Mouse (Mus musculus) gastrocnemius, postnatal 10 days (tissue): ENCODE measurements around the gene Plxnc1. TPM values are rescaled to one million over a fixed set of nuclear protein-coding genes. Genes with fewer than 3 reads are reported as not detected.
A peak's percentile ranks its signal among the peaks of the same experiment; 100 is the strongest.

Experiments used
- DNase-seq: peaks from one replicate; pipeline ENCODE4 v3.0.0; 2021; ENCODE audit warnings: mixed read lengths
- total RNA-seq, 2 experiments: library from RNA; stranded (reverse); gene quantifications; 2 replicates each; pipeline ENCODE4 v1.2.3; 2021

The Plxnc1 gene
- total RNA-seq, 2 experiments from 2014 or later = 2.9 to 3.9 TPM

DNA sequence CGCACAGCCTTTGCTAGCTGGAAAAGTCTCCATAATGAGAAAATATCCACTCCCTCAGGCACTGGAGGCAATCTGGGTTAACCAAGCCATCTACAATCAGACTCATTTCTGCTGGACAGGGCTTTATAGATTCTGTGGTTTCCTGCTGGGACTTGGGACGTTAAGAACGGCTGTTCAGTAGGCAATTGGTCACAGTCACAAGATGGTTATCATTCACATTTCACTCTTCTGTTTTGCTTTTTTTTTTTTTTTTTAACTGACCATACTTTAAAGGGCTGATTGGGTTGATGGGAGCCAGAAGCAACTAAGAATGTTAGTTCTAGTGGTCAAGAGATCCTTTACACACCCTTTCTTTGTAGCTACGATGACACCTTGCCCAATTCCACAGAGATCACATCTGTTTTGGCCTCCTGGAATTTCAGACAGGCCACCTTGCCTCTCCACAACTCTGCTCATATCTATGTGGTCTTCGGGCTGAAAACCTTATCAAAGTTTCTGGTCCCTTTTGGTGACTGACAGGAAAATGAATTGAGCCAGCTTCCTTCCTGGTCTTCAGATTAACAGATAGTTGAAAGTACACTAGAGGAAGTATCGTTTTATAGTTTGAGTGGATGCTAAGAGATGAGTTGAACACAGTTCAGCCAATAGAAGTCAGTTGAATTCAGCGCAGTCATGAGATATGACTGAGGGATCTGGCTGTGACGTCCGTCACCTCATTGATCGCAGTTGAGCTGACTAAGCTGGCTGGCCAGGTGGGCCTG lies 3.5 kb upstream of the Plxnc1 start:
- no peak for DNase-seq

DNA sequence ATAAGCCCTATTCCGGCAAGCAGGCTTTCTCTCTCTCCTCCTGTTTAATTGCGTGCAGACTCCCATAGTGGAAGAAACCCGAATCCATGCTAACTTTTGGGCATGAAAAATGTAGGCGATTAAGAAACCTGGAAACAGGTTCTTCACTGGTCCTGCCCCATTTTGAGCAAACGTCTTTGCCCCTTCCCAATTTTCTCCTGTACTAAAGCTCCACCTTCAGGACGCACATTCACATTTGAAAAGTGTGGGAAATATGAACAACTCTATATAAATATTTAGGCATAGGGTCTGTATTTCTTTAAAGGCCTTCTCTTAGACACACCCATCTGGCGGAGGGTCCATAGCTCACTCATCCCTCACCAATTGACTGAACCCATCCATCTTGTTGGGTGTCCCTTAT lies 2.8 kb upstream of the Plxnc1 start:
- no peak for DNase-seq

DNA sequence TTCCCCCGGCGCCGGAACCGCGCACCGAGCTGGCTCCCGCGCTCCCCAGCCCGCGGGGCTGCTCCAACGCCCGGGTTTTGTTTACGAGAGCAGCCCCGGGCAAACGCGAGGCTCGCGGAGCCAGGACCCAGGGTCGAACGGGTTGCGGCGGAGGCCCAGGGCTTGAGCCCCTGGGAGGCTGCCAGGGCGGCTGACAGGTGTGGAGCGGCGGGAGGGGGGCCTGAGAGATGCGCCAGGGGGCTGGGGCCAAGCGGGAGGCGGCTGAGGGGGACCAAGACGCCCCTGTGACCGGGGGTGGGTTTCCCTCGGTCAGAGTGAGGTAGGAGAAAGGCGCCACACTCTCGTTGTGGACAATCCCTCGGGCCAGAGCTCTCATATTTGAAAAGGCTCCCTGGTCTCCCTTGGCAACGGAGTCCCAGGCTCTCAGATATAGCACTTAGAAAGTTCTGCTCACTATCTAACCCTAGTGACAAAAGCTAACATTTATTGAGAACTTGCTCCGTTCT lies 624 bp upstream of the Plxnc1 start:
- DNase-seq = peak; percentile 47

DNA sequence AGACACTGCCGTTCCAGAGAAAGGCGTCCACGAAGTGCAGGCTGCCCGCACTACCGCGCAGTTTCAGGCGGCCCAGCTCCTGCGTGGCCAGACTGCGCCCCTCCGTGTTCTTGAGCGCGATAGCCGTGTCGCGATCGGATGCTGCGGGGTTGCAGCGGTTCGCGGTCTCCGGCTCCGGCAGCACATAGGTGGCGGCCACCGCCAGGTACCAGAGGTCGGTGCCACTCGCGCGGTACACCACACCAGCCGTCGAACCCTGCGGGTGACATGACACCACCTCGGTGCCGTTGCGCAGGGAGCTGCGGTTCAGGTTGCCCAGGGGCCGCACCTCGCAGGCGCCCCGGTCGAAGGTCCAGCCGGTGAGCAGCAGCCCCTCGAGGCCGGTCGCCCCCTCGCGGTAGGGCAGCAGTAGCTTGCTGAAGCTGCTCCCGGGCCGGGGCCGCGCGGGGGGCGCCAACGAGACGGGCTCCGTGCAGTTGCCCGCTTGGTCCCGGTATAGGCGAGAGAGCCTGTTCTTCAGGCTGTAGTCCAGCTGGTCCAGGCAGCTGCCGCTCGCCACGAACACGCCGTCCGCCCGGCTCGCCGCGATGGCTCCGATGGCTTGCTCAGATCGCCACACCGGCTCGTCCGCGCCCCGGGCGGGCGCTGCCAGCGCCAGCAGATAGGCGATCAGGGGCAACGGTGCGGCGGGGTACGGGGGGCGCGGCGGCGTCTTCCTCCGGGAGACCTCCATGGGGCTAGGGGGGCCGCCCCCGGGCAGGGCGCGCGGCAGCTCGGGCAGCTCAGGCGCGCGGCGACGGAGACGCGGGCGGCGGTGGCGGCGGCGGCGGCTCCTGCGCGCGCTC lies 567 bp downstream of the Plxnc1 start:
- DNase-seq = peak; percentile 63

DNA sequence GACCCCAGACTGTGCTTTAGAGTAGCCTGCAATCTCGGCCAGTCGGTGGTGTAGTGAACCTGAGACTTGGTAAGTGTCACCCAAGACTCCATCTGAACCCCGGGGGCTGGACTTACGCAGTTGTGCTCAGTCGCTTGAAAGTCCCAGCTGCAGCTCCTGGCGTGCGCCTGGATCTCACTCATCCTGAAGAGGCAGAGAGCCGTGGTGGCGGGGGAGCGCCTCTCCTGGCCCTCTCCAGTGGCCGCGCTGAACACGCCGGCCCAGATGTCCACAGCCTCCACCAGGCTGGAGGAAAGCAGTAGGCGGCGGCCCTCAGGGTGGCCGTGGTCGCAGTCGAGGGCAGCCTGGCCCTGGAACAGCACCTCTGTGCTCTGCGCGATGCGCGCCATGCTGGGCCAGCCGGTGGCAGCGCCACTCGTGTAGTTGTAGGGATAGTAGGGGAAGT lies 1.2 kb downstream of the Plxnc1 start:
- peak; percentile 50 for DNase-seq

DNA sequence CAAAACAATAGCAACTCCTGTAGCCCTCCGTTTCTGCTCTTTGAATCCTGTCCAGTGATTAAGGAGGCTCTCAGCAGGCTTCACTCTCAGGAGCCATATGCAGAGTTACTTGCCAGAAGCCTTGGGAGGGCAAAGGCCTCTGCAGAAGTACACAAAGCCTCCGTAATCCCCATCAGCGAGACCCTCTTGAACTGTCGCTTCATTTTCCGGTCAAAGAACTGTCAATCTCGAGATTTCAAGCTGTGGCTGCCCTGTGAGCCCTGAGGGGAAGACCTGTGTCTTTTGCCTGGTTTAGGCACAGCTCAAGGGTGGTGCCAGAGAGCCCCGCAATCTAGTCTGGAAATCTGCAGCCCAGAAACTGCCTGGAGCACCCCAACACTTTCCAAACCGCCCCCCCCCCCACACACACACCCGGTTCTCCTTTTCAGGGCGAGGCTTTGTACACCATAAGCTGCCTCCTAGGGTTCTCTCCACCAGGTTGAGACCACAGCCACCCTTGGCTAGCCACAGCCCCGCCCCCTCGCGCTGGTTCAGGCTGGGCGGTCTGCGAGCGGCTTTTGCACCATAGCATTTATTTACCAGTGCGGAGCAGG lies 2.1 kb downstream of the Plxnc1 start:
- peak; percentile 37 for DNase-seq

DNA sequence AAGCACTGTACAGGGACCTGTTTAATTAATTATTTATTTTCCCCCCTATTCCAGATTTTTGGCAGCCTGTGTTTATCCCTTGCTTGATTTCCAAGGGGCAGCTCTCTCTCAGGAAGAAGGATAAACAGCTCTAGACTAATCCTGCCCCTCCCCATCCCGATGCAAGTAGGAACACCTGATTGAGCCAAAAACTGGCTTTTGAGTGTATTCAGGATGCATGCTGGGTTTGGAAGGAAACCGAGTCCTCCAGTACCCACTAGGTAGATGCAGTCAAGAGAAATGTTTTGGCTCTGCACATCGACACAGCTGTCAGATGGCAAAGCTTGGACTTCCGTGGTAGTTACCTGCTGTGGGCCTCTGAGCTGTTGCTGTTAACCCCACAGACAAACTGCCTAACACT lies 3.1 kb downstream of the Plxnc1 start:
- no peak for DNase-seq

DNA sequence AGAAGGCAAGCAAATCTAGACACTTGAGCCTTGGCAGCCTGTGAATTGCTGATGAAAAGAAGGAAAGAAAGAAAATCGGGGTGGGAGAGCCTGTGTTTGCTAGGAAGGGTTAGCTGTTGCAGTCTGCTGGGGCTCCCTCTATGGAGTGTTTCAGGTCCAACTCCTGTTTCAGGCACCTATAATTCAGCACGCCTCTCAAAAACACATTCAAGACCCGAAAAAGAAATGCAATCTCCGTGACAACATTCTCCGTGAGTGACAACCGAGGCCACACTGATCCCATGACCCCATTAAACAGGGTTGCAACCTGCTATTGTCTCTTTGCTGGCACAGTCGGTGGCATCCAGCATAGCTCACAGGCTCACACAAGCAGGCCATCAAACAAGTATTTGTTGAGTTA lies 3.8 kb downstream of the Plxnc1 start:
- DNase-seq = no peak

DNA sequence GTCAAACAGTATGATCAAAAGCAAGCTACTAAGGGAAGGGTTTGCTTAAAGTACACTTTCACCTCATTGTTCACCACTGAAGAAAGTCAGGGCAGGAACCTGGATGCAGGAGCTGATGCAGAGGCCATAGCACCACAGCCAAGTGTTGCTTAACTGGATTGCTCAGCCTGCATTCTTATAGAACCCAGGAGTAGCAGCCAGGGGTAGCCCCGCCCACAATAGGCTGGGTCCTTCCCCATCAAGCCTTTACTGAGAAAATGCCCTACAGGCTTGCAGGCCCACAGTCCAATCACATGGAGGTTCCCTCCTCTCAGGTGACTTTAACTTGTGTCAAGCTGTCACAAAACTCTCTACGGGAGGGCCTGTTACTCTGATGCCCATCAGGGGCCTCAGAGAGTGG lies 4.6 kb downstream of the Plxnc1 start:
- DNase-seq = no peak

DNA sequence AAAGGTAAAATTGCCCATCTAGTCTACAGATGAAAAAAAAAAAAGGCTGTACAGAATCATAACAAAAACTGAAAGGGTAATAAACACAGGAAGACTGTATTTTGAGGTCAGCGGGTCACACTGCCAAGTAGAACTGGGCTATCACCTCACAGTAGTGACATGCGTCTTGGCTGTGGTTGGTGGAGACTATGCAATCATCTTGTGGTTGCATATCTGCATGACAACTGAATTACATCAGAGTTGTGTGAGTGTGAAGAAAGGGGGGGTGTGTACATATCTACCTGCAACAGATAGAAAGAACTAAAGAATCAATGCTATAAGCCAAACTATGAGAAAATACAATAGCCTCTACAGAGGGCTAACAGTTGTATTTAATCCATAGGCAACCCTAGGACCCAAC lies 5.7 kb downstream of the Plxnc1 start:
- DNase-seq = no peak

DNA sequence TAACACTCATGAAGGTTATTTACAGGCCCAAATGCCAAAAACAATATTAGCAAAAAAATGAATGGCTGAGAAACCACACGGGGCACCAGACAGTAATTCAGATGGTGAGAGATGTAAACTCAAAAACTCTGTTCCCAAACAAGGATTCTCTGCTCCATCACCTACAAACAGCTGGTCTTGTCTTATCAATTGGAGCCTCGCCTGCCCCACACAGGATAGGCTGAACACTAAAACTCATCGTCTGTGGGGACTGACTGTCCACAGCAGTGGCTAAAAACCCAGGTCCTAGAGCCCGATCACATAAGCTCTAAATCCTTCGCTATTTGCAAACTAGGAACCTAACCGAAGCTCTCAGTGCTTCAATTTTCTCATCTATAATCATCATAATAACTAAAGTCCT lies 6.3 kb downstream of the Plxnc1 start:
- DNase-seq = no peak

DNA sequence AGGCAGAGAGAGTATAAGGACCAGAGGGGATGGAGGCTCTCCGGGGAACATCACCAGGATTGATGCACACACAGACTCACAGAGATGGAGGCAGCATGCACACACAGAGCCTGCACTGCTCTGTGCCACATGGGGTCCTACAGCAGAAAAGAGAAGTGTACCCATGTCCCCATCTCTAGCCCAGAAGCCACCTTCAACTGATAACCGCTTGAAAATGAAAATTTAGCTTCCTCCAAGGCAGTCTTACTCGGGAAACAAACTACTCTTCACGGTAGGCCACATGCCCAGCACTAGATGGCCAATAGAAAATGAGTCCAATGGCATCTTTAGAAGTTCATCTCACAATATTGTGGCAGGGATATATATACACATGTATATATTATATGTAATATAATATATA lies 9.4 kb downstream of the Plxnc1 start:
- no peak for DNase-seq

DNA sequence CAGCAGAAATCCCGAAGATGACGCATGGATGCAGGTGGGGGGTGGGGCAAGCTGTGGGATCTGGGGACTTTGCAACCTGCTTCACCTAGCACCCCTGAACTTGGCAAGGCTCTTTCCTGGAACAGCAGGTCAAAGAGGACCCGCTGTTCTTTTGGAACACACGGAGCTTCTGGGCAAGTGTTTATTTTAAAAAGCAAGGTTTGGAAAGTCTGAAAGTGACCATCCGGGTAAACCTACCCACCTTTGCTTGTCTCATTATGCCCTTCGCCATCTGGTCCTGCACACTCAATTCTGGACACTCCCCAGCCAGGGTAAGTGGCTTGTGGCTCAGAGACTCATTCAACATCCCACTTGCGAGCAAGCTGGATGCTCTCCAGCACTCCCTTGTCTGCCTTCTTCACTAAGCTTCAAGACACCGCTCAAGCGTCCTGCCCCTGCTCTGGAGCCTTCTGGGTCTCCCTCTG lies 10.5 kb downstream of the Plxnc1 start:
- no peak for DNase-seq

DNA sequence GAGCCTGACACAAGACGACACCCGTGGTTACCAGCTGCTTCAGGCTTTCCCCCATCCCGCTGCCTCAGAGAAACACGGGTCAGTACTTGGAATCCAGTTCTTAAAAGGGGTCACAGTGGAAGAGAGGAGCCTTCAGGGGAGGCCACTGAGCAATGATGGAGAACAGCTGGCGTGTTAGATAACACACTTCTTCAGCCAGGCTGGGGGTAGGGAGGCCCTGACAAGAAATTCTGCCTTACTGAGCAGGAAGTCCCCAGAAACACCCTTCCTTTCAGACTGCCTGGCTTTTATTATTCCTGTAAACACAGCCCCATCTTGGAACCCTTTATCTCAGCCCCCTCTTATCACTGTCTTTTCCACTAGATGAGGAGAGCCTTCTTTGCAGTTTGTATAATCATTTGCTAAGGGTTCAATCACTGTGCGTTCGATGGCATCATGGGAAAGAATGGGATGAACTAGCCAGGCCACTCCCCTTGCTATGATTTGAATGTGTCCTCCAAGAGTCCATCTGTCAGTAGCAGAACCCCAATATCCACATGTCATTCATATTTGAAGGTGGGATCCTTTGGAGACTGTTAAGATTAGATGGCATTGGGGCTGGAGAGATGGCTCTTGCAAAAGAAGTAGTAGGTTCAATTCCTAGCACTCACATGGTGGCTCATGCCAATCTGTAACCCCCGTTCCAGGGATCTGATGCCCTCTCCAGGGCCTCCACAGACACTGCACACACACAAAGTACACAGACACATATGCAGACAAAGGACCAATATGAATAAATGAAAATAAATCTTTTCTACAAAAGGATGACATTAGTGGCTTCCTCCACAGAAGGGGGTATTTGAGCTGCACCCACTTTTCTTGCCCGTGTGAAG lies 12.4 kb downstream of the Plxnc1 start:
- DNase-seq = no peak

DNA sequence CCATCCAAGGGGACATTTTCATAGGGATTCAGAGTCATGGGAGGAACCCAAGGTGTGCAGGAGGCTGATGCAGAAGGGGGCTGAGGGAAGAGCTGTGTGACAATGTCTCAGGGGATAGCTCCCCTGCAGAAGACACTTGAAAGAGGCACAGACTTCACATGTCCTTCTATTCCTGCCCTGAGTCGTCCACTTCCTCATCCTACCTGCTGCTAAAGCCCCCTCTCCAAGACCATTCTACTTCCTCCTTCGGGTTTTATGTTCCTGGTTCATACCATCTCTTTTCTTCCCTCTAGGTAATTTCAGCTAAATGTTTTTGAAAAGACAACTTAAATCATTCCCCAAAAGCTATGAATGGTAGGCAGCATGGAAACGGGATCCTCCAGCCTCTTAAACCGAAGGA lies 16.5 kb downstream of the Plxnc1 start:
- no peak for DNase-seq

DNA sequence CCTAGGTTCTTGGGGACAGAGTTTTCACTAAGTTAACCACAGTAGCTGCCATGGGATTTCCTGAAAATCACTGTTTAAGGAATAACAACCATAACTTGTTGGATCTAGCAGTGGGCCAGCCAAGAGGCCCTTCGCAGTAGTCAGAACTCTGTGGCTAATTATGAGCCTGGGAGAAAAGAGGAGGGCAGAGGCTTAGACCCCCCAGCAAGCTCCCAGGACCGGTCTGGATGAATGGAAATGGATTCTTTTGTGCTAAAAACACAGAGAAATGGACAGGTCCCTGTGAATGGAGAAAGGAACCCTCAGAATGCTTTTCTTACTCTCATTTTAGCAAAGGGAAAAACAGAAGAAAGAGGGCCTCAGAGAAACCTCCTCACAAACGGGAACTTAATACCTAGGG lies 18.3 kb downstream of the Plxnc1 start:
- DNase-seq = no peak

DNA sequence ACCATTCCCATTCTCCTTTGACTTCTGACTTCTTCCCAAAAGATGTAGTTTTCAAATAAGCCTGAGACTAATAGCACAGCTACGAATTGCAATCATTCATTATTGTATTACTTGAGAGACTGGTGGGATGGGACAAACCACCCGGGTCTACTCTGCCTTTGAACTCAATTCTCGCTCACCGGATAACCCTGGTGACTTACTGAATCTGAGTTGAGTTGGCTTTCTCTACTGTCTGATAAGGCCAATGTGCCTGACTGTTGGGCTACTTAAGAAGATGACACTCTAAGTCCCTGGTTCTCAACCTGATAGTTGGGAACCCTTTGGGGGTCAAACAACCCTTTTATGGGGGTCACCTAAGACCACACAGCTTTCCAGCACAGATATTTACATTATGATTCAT lies 19.8 kb downstream of the Plxnc1 start:
- DNase-seq = no peak

DNA sequence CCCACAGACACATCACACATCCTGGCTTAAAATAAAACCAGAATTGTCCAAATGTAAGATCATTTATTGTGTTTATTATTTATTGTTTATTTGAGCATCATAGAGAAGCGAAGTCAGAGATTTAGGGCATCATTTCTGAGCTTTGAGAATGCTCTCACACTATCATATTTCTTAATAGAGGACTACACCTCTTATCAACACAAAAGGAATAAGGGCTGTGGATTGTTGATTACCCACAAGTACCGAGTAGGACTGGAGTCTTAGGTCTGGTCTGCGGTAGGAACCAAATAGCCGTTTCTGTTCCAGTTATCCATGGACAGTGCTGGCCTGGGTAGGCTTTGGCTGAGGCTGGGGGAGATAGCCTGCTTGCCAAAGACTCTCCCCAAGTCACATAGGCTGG lies 20.2 kb downstream of the Plxnc1 start:
- DNase-seq = no peak

DNA sequence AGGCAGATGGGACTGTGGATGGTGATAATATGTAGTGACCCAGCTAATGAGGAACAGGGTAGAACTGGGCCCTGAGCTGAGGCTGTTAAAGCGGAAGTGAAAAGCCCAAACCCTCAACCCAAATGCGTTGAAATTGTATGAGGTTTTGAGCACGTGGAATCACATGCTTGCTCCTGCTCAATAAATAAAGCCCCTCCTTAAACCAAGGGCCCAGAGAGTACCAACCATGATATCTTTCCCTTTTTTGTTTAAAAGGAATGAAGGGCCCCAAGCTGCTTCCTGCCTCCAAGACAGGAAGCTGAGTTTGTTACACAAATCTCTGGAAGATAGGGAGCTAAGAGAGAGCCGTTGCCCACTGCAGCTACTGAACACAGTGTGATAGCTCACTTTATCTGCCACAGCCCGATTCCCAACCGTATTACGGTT lies 21.3 kb downstream of the Plxnc1 start:
- DNase-seq = no peak

DNA sequence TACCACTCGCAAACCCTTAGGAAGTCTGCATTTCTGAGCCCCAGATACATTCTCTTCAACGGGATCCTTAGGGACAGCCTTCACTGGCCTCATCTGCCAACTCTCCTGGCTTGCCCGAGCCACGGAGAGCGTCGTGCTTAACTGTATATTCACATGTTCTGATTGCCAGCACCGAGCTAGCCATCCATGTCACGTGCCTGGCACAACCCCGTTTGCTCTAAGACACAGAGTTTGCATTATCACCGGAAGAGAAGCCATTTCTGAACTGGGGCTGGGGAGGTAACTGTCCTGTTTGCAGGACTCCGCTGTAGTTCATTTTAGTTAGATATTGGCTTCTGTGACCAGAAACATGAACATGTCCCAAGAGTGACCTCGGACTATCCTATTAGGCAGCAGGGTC lies 21.8 kb downstream of the Plxnc1 start:
- no peak for DNase-seq

DNA sequence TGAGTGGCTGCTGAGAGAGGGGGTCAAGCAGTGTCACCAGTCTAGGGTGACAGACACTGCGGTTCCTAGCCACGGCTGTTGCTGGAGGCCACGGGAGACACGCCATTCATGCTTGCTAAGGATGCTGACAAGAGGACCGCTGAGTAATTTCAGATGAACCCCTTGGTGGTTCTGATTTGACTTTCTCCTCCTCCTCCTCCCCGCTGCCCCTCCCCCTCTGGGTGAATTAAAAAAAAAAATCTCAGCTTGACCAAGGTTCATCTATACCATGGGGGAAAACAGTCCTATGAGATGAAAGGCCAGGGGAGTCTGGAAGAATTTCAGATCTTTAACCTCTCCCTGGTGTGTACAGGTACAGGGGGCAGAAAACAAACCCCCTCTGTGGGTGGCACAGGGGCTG lies 22.9 kb downstream of the Plxnc1 start:
- no peak for DNase-seq

DNA sequence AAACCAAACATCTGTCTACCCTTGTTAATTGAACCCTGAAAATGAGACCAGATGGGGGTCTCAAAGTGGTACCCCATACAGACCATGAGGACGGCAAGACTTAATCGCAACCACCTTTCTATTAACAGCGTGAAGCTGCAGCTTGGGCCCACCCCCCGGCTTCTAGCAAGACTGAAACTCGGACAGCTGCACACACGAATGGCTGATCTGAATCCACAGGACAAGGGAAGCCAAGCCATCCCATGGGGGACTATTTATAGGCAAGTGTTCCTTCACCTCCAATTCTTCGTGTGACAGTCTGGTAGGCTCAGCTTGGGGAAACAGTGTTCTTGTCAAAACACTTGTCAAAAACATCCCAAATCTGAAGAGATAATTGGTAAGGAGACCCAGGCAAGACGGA lies 24.1 kb downstream of the Plxnc1 start:
- DNase-seq = no peak
